Comparison of ENCODE assay signal across 9 mouse cellular contexts in genomic region chr6:83165026-83165606, GRCm38 (mm10). TPM values are rescaled to one million over a fixed set of nuclear protein-coding genes. Genes with fewer than 3 reads are reported as not detected.
A peak's percentile ranks its signal among the peaks of the same experiment; 100 is the strongest.
DNase-seq lines count a peak whose midpoint lies in the region; ATAC-seq and TF ChIP-seq lines count a peak whose summit lies in the region.
"Had no signal": no experiment of that assay in that cellular context is flagged by ENCODE, and none has a peak within 500 bp of the region (broad histone marks: within the 10 kb centered on the region; RNA-seq: fewer than 3 reads in every experiment).

No protein-coding gene starts in this region.

- no peak overlapping the region for H3K27ac ChIP-seq in thymus, adult 2 months (ENCODE audit: control insufficient read depth, insufficient read depth, low read length)
- H3K27ac ChIP-seq in forebrain, embryonic 10.5 days: peak overlapping the region; percentile 99
- H3K27ac ChIP-seq in limb, embryonic 15.5 days: peak overlapping the region; percentile 86
- peak overlapping the region; percentile 81 for H3K27ac ChIP-seq in stomach, postnatal 0 days (replicated peaks)

- H3K9me3 ChIP-seq in forebrain, embryonic 10.5 days: no peaks in the 10 kb centered on the region
- no peaks in the 10 kb centered on the region for H3K9me3 ChIP-seq in limb, embryonic 15.5 days
- no peaks in the 10 kb centered on the region for H3K9me3 ChIP-seq in stomach, postnatal 0 days (ENCODE audit: control insufficient read depth, low read length)

- no peak for TF ChIP-seq POLR2A in thymus, adult 2 months (IDR thresholded peaks at IDR 0.05; ENCODE audit: control insufficient read depth, extremely low read depth, insufficient read depth, low read length, poor library complexity)

- peak overlapping the region; percentile 89; the same call in 1 of the 2 replicates for H3K9ac ChIP-seq in limb, embryonic 15.5 days
- H3K9ac ChIP-seq in stomach, postnatal 0 days (ENCODE audit: low read length): peak overlapping the region; percentile 45; the same call in 1 of the 2 replicates

- H3K27me3 ChIP-seq in thymus, adult 2 months (ENCODE audit: control insufficient read depth, insufficient read depth, low read length): peaks cover 9% of the 10 kb centered on the region; the same call in 1 of the 2 replicates
- peaks cover 33% of the 10 kb centered on the region for H3K27me3 ChIP-seq in forebrain, embryonic 10.5 days (ENCODE audit: poor library complexity, severe bottlenecking)
- H3K27me3 ChIP-seq in limb, embryonic 15.5 days: peaks cover 26% of the 10 kb centered on the region
- peaks cover 12% of the 10 kb centered on the region; the same call in 1 of the 2 replicates for H3K27me3 ChIP-seq in stomach, postnatal 0 days (ENCODE audit: control insufficient read depth, insufficient read depth, low read length)

- H3K4me1 ChIP-seq in thymus, adult 2 months (replicated peaks; ENCODE audit: control insufficient read depth, insufficient read depth, low read length): no peaks in the 10 kb centered on the region
- H3K4me1 ChIP-seq in forebrain, embryonic 10.5 days: peaks cover 43% of the 10 kb centered on the region
- peaks cover 46% of the 10 kb centered on the region for H3K4me1 ChIP-seq in limb, embryonic 15.5 days
- peaks cover 5% of the 10 kb centered on the region for H3K4me1 ChIP-seq in stomach, postnatal 0 days (replicated peaks; ENCODE audit: control insufficient read depth, insufficient read depth)

- no peak for DNase-seq in thymus, adult 2 months
- DNase-seq in thymus, postnatal 25 days: no peak
- DNase-seq in forebrain, embryonic 10.5 days (ENCODE audit: extremely low spot score, low spot score): no peak
- DNase-seq in stomach, postnatal 0 days (ENCODE audit: low spot score): no peak
- DNase-seq in right cerebral cortex, postnatal 10 days (ENCODE audit: low spot score in 2 of 2): no peak
- no peak for DNase-seq in cerebellum, adult 18-20 months
- DNase-seq in layer of hippocampus, postnatal 36 days: no peak

- TF ChIP-seq CTCF in thymus, adult 2 months (IDR thresholded peaks at IDR 0.05; ENCODE audit: borderline replicate concordance, control insufficient read depth, extremely low read depth, insufficient read depth, low read length, poor library complexity): no peak
- TF ChIP-seq CTCF in stomach, postnatal 0 days (IDR thresholded peaks at IDR 0.05; ENCODE audit: low read depth): no peak

- peak overlapping the region; percentile 65 for H3K4me2 ChIP-seq in limb, embryonic 15.5 days
- H3K4me2 ChIP-seq in stomach, postnatal 0 days (replicated peaks; ENCODE audit: low read depth): peak overlapping the region; percentile 70

- H3K4me3 ChIP-seq in thymus, adult 2 months (ENCODE audit: control insufficient read depth, insufficient read depth, low read length): peak overlapping the region; percentile 69
- H3K4me3 ChIP-seq in forebrain, embryonic 10.5 days: peak overlapping the region; percentile 94
- H3K4me3 ChIP-seq in limb, embryonic 15.5 days: peak overlapping the region; percentile 87
- H3K4me3 ChIP-seq in stomach, postnatal 0 days (ENCODE audit: low read depth, low read length): peak overlapping the region; percentile 94

- WGBS in thymus, adult 2 months: 2% methylated on average over 6 of the region's 6 CpGs
- 4% methylated on average over 6 of the region's 6 CpGs for whole genome bisulfite sequencing in forebrain, embryonic 10.5 days
- 5% methylated on average over 6 of the region's 6 CpGs for WGBS in limb, embryonic 15.5 days
- WGBS in stomach, postnatal 0 days: 3% methylated on average over 6 of the region's 6 CpGs

- no peak for TF ChIP-seq EP300 in stomach, postnatal 0 days (optimal IDR thresholded peaks at IDR 0.05)

- ATAC-seq in limb, embryonic 15.5 days (ENCODE audit: insufficient number of reproducible peaks, low FRiP score, low TSS enrichment, low read depth): no peak; the same call in 1 of the 2 replicates
- ATAC-seq in stomach, postnatal 0 days (ENCODE audit: low FRiP score, low TSS enrichment): peak; percentile 9; the same call in 1 of the 2 replicates

- no peaks in the 10 kb centered on the region for H3K36me3 ChIP-seq in thymus, adult 2 months (ENCODE audit: control insufficient read depth, insufficient read depth, low read length)
- H3K36me3 ChIP-seq in forebrain, embryonic 10.5 days (replicated peaks): no peaks in the 10 kb centered on the region
- no peaks in the 10 kb centered on the region for H3K36me3 ChIP-seq in limb, embryonic 15.5 days
- no peaks in the 10 kb centered on the region for H3K36me3 ChIP-seq in stomach, postnatal 0 days (ENCODE audit: control insufficient read depth, insufficient read depth, low read length)

RNA-seq across cellular contexts. Expression of gene Dctn1, which starts 0.6 kb away (rescaled TPM):
- 166 and 167 TPM in 2 replicates for polyA plus RNA-seq in thymus, adult 2 months (2012; rRNA removed)
- 88.8 and 93.8 TPM in 2 replicates for polyA plus RNA-seq in forebrain, embryonic 10.5 days (2016; fragmentation: Nextera tagmentation; extraction: Ambion mirVana)
- polyA plus RNA-seq in limb, embryonic 15.5 days (2015; fragmentation: Nextera tagmentation; extraction: Ambion mirVana): 90.3 and 91.9 TPM in 2 replicates
- polyA plus RNA-seq in stomach, postnatal 0 days (2015; fragmentation: Nextera tagmentation; extraction: Ambion mirVana): 42.9 and 43.5 TPM in 2 replicates
- 100 to 1,000 TPM; 384 to 404 TPM for total RNA-seq in layer of hippocampus, postnatal 36 days (2021)

RNA-seq across cellular contexts. Expression of gene 1700003E16Rik, which starts 8.9 kb away (rescaled TPM):
- polyA plus RNA-seq in thymus, adult 2 months (2012; rRNA removed): 0.19 and 0.38 TPM in 2 replicates
- 1.3 and 1.9 TPM in 2 replicates for polyA plus RNA-seq in forebrain, embryonic 10.5 days (2016; fragmentation: Nextera tagmentation; extraction: Ambion mirVana)
- polyA plus RNA-seq in limb, embryonic 15.5 days (2015; fragmentation: Nextera tagmentation; extraction: Ambion mirVana): 3.1 and 3.4 TPM in 2 replicates
- 1.1 TPM in 2 replicates for polyA plus RNA-seq in stomach, postnatal 0 days (2015; fragmentation: Nextera tagmentation; extraction: Ambion mirVana)
- 10 to 100 TPM; 23.4 to 24.0 TPM for total RNA-seq in layer of hippocampus, postnatal 36 days (2021)
- total RNA-seq: gastrocnemius, postnatal 4 days had no signal

RNA-seq across cellular contexts. Expression of gene Wdr54, which starts 8.9 kb away (rescaled TPM):
- 0.80 and 0.89 TPM in 2 replicates for polyA plus RNA-seq in thymus, adult 2 months (2012; rRNA removed)
- 13.9 and 14.7 TPM in 2 replicates for polyA plus RNA-seq in forebrain, embryonic 10.5 days (2016; fragmentation: Nextera tagmentation; extraction: Ambion mirVana)
- 4.8 and 5.4 TPM in 2 replicates for polyA plus RNA-seq in limb, embryonic 15.5 days (2015; fragmentation: Nextera tagmentation; extraction: Ambion mirVana)
- 1.6 and 1.7 TPM in 2 replicates for polyA plus RNA-seq in stomach, postnatal 0 days (2015; fragmentation: Nextera tagmentation; extraction: Ambion mirVana)
- 10 to 100 TPM; 24.2 to 25.3 TPM for total RNA-seq in layer of hippocampus, postnatal 36 days (2021)

RNA-seq across cellular contexts. Expression of gene Rtkn, which starts 29.9 kb away (rescaled TPM):
- 40.5 and 41.3 TPM in 2 replicates for polyA plus RNA-seq in thymus, adult 2 months (2012; rRNA removed)
- 32.1 and 32.7 TPM in 2 replicates for polyA plus RNA-seq in forebrain, embryonic 10.5 days (2016; fragmentation: Nextera tagmentation; extraction: Ambion mirVana)
- 76.7 and 79.5 TPM in 2 replicates for polyA plus RNA-seq in limb, embryonic 15.5 days (2015; fragmentation: Nextera tagmentation; extraction: Ambion mirVana)
- 18.5 and 20.4 TPM in 2 replicates for polyA plus RNA-seq in stomach, postnatal 0 days (2015; fragmentation: Nextera tagmentation; extraction: Ambion mirVana)
- 10 to 100 TPM; 75.9 to 90.3 TPM for total RNA-seq in layer of hippocampus, postnatal 36 days (2021)

RNA-seq across cellular contexts. Expression of gene Ino80b, which starts 39.9 kb away (rescaled TPM):
- 67.2 and 98.6 TPM in 2 replicates for polyA plus RNA-seq in thymus, adult 2 months (2012; rRNA removed)
- 17.5 and 19.2 TPM in 2 replicates for polyA plus RNA-seq in forebrain, embryonic 10.5 days (2016; fragmentation: Nextera tagmentation; extraction: Ambion mirVana)
- polyA plus RNA-seq in limb, embryonic 15.5 days (2015; fragmentation: Nextera tagmentation; extraction: Ambion mirVana): 9.9 and 10.0 TPM in 2 replicates
- 7.7 and 9.4 TPM in 2 replicates for polyA plus RNA-seq in stomach, postnatal 0 days (2015; fragmentation: Nextera tagmentation; extraction: Ambion mirVana)
- total RNA-seq in layer of hippocampus, postnatal 36 days (2021): 10 to 100 TPM; 21.2 to 23.5 TPM
